Mouse (Mus musculus) testis, adult 2 months (tissue): ENCODE results near the gene Vasp. TPM values are rescaled to one million over a fixed set of nuclear protein-coding genes. Genes with fewer than 3 reads are reported as not detected.

Experiments used
- H3K27ac ChIP-seq: fragments of 200-500 bp; 2 replicates; pipeline ENCODE4 v1.5.1; 2012; ENCODE audit warnings: low read depth, low read length; ENCODE audit not compliant: control insufficient read depth, insufficient read depth
- H3K27me3 ChIP-seq: fragments of 200-500 bp; 2 replicates; pipeline ENCODE4 v1.6.1; 2012; ENCODE audit warnings: mild to moderate bottlenecking, low read length, moderate library complexity; ENCODE audit not compliant: control insufficient read depth, insufficient read depth
- H3K36me3 ChIP-seq: fragments of 200-500 bp; 2 replicates; pipeline ENCODE4 v1.6.1; 2012; ENCODE audit warnings: mild to moderate bottlenecking, low read length; ENCODE audit not compliant: control insufficient read depth, insufficient read depth
- H3K4me1 ChIP-seq: fragments of 200-500 bp; 2 replicates; pipeline ENCODE4 v1.6.1; 2012; ENCODE audit warnings: low read length; ENCODE audit not compliant: control insufficient read depth, insufficient read depth
- H3K4me3 ChIP-seq: fragments of 200-500 bp; 2 replicates; pipeline ENCODE4 v1.5.1; 2012; ENCODE audit warnings: low read depth, mild to moderate bottlenecking, low read length, moderate library complexity, mixed read lengths; ENCODE audit not compliant: control insufficient read depth
- CTCF ChIP-seq: fragments of 200-500 bp; IDR thresholded peaks from 2 replicates; pipeline ENCODE4 v1.5.1; 2012; ENCODE audit warnings: low read depth, mild to moderate bottlenecking, inconsistent platforms, low read length, moderate library complexity; ENCODE audit not compliant: control insufficient read depth, insufficient read depth, insufficient replicate concordance
- POLR2A ChIP-seq: fragments of 200-500 bp; IDR thresholded peaks from 2 replicates; pipeline ENCODE4 v1.6.1; 2012; ENCODE audit warnings: low read depth, mild to moderate bottlenecking, inconsistent platforms, low read length, moderate library complexity; ENCODE audit not compliant: control insufficient read depth
- polyA plus RNA-seq: library from polyadenylated mRNA; depleted of rRNA; stranded (reverse); fragments of >200 nt; gene quantifications from 2 replicates; pipeline ENCODE4 v1.2.3, GENCODE M21; 2012; rRNA removed

Gene Vasp
- 42.4 and 44.7 TPM in 2 replicates for polyA plus RNA-seq

- Histone ChIP-seq H3K4me3 (peak within 1 kb of the TSS; percentile 92), H3K27me3 (no peaks in the 10 kb centered on the region), H3K27ac (peak within 1 kb of the TSS; percentile 80), H3K4me1 (peaks cover 26% of the 10 kb centered on the region), H3K36me3 (no peaks in the 10 kb centered on the region)
- no peak for TF ChIP-seq CTCF
- TF ChIP-seq POLR2A, result peak; percentile 50
Observed at GRCm38 (mm10) chr7:19271238-19272172, at the start of gene Vasp. Gene Vasp, minus strand, starts transcription at chr7:19271817.

GRCm38 (mm10) chr7:19320637-19321036 lies 49.0 kb upstream of the Vasp start:
- Histone ChIP-seq H3K4me3 (peak overlapping the region; percentile 86; the same call in 1 of the 2 replicates), H3K36me3 (no peaks in the 10 kb centered on the region), H3K27ac (no peak overlapping the region), H3K27me3 (no peaks in the 10 kb centered on the region), H3K4me1 (peaks cover 5% of the 10 kb centered on the region)
- no peak for TF ChIP-seq POLR2A

- H3K4me3 ChIP-seq, result peak overlapping the region; percentile 86
- peaks cover 5% of the 10 kb centered on the region for H3K4me1 ChIP-seq
- peak overlapping the region; percentile 2 for H3K27ac ChIP-seq
- no peaks in the 10 kb centered on the region for H3K27me3 ChIP-seq
- TF ChIP-seq CTCF, result no peak
- TF ChIP-seq POLR2A, result peak; percentile 68; the same call in 1 of the 2 replicates
- H3K36me3 ChIP-seq, result no peaks in the 10 kb centered on the region
Observed at GRCm38 (mm10) chr7:19319906-19320305, 48.3 kb upstream of the Vasp start.

- H3K27ac ChIP-seq, result peak overlapping the region; percentile 2
- no peaks in the 10 kb centered on the region for H3K27me3 ChIP-seq
Observed at GRCm38 (mm10) chr7:19319458-19319857, 47.8 kb upstream of the Vasp start.

GRCm38 (mm10) chr7:19318676-19319075 lies 47.1 kb upstream of the Vasp start:
- Histone ChIP-seq H3K27ac (no peak overlapping the region), H3K4me1 (peaks cover 5% of the 10 kb centered on the region), H3K36me3 (no peaks in the 10 kb centered on the region), H3K4me3 (no peak overlapping the region), H3K27me3 (no peaks in the 10 kb centered on the region)
- TF ChIP-seq CTCF (no peak), POLR2A (no peak)

More at GRCm38 (mm10) chr7:19319458-19319857, 47.8 kb upstream of the Vasp start:
- H3K4me3 ChIP-seq, result peak overlapping the region; percentile 86
- H3K36me3 ChIP-seq, result no peaks in the 10 kb centered on the region
- TF ChIP-seq CTCF (no peak), POLR2A (no peak)
- H3K4me1 ChIP-seq, result peaks cover 5% of the 10 kb centered on the region

GRCm38 (mm10) chr7:19318201-19318600 lies 46.6 kb upstream of the Vasp start:
- Histone ChIP-seq H3K36me3 (no peaks in the 10 kb centered on the region), H3K4me1 (peaks cover 5% of the 10 kb centered on the region), H3K27me3 (no peaks in the 10 kb centered on the region), H3K27ac (no peak overlapping the region), H3K4me3 (no peak overlapping the region)
- no peak for TF ChIP-seq POLR2A
- no peak for TF ChIP-seq CTCF

GRCm38 (mm10) chr7:19316451-19317161 lies 45.0 kb upstream of the Vasp start:
- Histone ChIP-seq H3K4me3 (no peak overlapping the region), H3K27me3 (no peaks in the 10 kb centered on the region), H3K27ac (no peak overlapping the region), H3K4me1 (peaks cover 5% of the 10 kb centered on the region), H3K36me3 (no peaks in the 10 kb centered on the region)
- TF ChIP-seq POLR2A, result no peak
- no peak for TF ChIP-seq CTCF
